Mouse (Mus musculus) midbrain, embryonic 14.5 days (tissue): Measurements from ENCODE around the gene Pip5k1a. TPM values are rescaled to one million over a fixed set of nuclear protein-coding genes. Genes with fewer than 3 reads are reported as not detected.

Experiments used
- ATAC-seq: fragments of 200-750 bp; cut with Nextera tagmentation; 2 replicates; pipeline ENCODE4 v1.8.0; 2017; ENCODE audit warnings: moderate number of reproducible peaks, moderate library complexity; ENCODE audit not compliant: low FRiP score, low TSS enrichment
- DNase-seq: peaks from one replicate; pipeline ENCODE4 v3.0.0-alpha.2; 2015
- H3K27ac ChIP-seq: fragments of 300-500 bp; sonication (generic); replicated peaks from 2 replicates; pipeline ENCODE4 v1.5.1; 2014; ENCODE audit warnings: mild to moderate bottlenecking, low read depth, low read length, moderate library complexity
- H3K27me3 ChIP-seq: fragments of 300-500 bp; sonication (generic); 2 replicates; pipeline ENCODE4 v1.6.1; 2014; ENCODE audit warnings: low read length, control low read depth, mixed read lengths; ENCODE audit not compliant: control insufficient read depth, insufficient read depth
- H3K36me3 ChIP-seq: fragments of 300-500 bp; sonication (generic); 2 replicates; pipeline ENCODE4 v1.6.1; 2014; ENCODE audit warnings: low read length, control low read depth; ENCODE audit not compliant: control insufficient read depth, insufficient read depth
- H3K4me1 ChIP-seq: fragments of 300-500 bp; sonication (generic); 2 replicates; pipeline ENCODE4 v1.6.1; 2014; ENCODE audit warnings: mild to moderate bottlenecking, antibody characterized with exemption, low read length, control low read depth; ENCODE audit not compliant: control insufficient read depth, insufficient read depth
- H3K4me2 ChIP-seq: fragments of 300-500 bp; sonication (generic); 2 replicates; pipeline ENCODE4 v1.6.1; 2014; ENCODE audit warnings: mild to moderate bottlenecking, low read length, moderate library complexity
- H3K4me3 ChIP-seq: fragments of 300-500 bp; sonication (generic); replicated peaks from 2 replicates; pipeline ENCODE4 v1.5.1; 2014; ENCODE audit warnings: low read depth, low read length
- H3K9ac ChIP-seq: fragments of 300-500 bp; sonication (generic); replicated peaks from 2 replicates; pipeline ENCODE4 v1.6.1; 2014; ENCODE audit warnings: mild to moderate bottlenecking, low read length, moderate library complexity
- H3K9me3 ChIP-seq: fragments of 300-500 bp; sonication (generic); 2 replicates; pipeline ENCODE4 v1.6.1; 2016; ENCODE audit warnings: low read length, control low read depth, mixed read lengths; ENCODE audit not compliant: control insufficient read depth
- WGBS: fragments of 180-500 bp; shearing (Covaris S2); extraction: QIAGEN DNeasy Blood & Tissue Kit; methylation state at CpG from one replicate; pipeline ENCODE4 v1.1.7; 2014; 5-methylcytosine and 5-hydroxymethylcytosine counted together
- polyA plus RNA-seq: library from polyadenylated mRNA; unstranded; fragments of >200 nt; fragmentation: Nextera tagmentation; extraction: Ambion mirVana; gene quantifications from 2 replicates; pipeline ENCODE4 v1.2.1, GENCODE M21; 2014

Gene Pip5k1a
- polyA plus RNA-seq = 15.0 and 15.4 TPM in 2 replicates

DNA sequence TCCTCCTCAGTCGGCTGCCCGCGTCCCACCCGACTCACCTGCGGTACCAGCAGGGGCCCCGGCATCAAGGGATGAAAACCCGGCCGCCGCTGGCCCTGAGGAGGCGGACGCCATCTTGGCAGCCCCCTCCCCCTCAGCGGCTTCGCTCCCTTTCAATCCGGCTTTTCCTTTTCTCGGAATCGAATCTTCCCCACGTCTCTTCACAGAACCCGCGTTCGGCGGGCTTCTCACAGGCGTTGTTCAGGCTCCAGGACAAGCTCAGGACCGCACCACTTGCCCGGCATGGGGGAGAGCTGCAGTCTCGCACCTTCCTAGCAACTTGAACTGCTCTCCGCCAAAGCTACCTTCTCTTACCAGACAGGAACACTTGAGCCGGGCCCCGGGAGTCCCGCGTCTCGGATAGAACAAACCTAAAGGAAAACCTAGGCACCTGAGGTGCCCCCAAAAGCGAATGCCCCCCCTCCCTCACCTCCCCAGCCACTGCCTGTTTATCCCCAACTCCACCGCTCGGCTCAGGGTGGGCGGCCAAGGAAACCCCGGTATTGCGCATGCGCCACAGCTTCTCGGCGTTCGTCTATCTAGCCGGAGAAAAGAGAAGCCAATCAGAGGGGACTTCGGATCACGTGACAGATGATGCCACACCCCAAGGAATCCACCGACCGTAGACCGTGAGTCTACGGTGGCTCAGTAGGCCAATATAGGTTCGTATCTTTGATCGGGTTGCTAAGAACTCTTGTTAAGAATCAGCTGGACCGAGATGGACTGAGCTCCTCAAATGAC, at the start of gene Pip5k1a:
TSS of gene Pip5k1a (minus strand) at position 593 of the 780 bp plus-strand sequence.
- Histone ChIP-seq H3K9me3 (no peaks in the 10 kb centered on the region), H3K4me3 (peak within 1 kb of the TSS; percentile 73), H3K36me3 (peaks cover 5% of the 10 kb centered on the region; the same call in 1 of the 2 replicates), H3K9ac (peak within 1 kb of the TSS; percentile 92), H3K27ac (peak within 1 kb of the TSS; percentile 78), H3K27me3 (no peaks in the 10 kb centered on the region), H3K4me1 (peaks cover 11% of the 10 kb centered on the region), H3K4me2 (peak within 1 kb of the TSS; percentile 80)
- WGBS = under 1% methylated on average over 51 of the region's 51 CpGs
- ATAC-seq (peak; percentile 92), DNase-seq (peak; percentile 99)

DNA sequence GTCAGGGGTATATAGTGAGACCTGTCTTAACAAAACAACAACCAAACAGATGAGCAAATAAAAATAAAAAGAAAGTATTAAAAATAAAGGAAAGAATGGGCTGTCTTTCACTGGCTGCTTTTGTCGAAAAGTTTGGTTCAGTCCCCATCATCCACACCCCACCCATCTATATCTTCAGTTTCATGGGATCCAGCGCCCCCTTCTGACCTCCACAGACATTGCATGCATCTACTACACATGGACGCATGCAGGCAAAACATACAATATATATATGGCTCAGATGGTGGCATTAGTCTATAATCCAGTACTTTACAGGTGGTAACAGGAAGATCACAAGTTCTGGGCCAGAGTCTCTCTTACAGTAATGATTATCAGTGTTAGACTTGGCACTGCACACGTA, 47.1 kb upstream of the Pip5k1a start:
- Histone ChIP-seq H3K9me3 (no peaks in the 10 kb centered on the region), H3K36me3 (no peaks in the 10 kb centered on the region), H3K4me1 (no peaks in the 10 kb centered on the region), H3K4me3 (no peak overlapping the region), H3K27me3 (no peaks in the 10 kb centered on the region), H3K4me2 (no peak overlapping the region), H3K27ac (no peak overlapping the region), H3K9ac (no peak overlapping the region)
- DNase-seq (peak; percentile 22), ATAC-seq (no peak)
- WGBS = 53% methylated on average over 4 of the region's 4 CpGs

DNA sequence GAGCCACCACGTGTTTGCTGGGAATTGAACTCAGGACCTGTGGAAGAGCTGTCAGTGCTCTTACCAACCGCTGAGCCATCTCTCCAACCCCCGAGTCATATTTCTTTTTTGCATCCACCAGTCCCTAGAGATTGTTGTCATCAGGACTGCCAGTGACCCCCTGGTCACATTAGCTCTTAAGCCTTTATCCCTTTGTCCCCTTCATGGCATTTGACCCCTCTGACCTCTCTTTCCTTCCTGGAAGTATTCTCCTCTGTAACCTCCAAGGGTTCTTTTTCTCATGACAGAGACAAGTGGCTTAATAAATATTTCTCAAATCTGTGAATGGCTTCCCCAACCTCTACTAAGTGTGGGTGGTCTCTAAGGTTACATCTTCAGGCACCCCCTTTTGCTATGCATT, 41.2 kb upstream of the Pip5k1a start:
- Histone ChIP-seq H3K4me2 (no peak overlapping the region), H3K27ac (no peak overlapping the region), H3K9ac (no peak overlapping the region), H3K27me3 (no peaks in the 10 kb centered on the region), H3K4me3 (no peak overlapping the region), H3K4me1 (no peaks in the 10 kb centered on the region), H3K36me3 (no peaks in the 10 kb centered on the region), H3K9me3 (no peaks in the 10 kb centered on the region)
- WGBS = 54% methylated on average over 3 of the region's 3 CpGs
- ATAC-seq (no peak), DNase-seq (no peak)

DNA sequence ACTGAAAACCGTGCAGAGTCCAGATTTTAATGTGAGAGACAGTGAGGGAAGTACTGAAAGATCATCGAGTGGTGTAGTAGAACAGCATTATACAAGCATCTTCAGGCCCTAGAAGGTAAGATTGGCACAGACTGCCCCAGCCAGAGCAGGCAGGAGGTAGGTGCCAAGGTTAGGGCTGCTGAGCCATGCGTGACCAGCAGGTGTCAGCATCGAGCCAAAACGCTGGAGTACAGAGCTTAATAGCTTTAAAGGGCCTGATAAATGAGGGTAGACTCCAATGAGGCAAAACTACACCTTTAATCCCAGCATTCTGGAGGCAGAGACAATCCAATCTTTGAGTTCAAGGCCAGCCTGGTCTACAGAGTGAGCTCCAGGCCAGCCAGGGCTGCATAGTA, 35.9 kb upstream of the Pip5k1a start:
- DNase-seq (peak; percentile 90), ATAC-seq (peak; percentile 76)
- no peak overlapping the region for H3K4me3 ChIP-seq
- H3K36me3 ChIP-seq = peaks cover 24% of the 10 kb centered on the region
- no peaks in the 10 kb centered on the region for H3K27me3 ChIP-seq
- no peak overlapping the region for H3K4me2 ChIP-seq
- H3K27ac ChIP-seq = no peak overlapping the region
- H3K9me3 ChIP-seq = no peaks in the 10 kb centered on the region
- H3K9ac ChIP-seq = no peak overlapping the region
- H3K4me1 ChIP-seq = no peaks in the 10 kb centered on the region
- 12% methylated on average over 5 of the region's 5 CpGs for whole genome bisulfite sequencing

DNA sequence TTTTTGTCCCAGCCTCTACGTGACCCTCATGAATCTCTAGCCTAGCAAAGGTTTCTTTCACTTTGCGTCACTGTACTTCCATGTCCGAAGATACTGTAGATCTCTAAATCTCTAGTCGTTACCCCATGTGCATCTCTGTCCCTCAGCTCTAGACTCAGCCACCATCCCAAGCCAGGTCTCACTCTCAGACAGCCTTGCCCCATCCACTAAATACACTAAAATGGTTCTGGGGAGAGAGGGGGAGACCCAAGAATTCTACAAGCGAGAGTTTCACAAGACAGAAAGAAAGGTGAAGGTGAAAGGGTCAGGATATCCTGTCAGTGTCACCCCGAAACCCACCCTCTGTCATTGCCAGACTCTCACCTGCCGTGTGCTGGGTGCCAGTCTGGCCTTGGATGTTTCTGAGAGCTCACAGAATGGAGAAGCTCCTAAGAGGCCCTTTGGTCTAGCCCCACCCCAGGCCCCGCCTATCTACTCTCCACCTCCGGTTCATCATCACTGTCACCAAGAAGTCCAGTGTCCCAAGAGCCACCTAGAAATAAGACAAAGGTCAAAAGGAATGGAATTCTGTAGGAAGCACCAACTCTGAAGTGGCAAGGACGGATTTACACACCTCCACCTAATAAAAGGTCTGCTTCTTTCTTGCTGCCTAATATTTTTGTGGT, 35.4 kb upstream of the Pip5k1a start, which contains the start of gene Tnfaip8l2:
TSS of gene Tnfaip8l2 (minus strand) at position 409 of the 665 bp plus-strand sequence.
- H3K4me1 ChIP-seq = no peaks in the 10 kb centered on the region
- 85% methylated on average over 10 of the region's 10 CpGs for WGBS

DNA sequence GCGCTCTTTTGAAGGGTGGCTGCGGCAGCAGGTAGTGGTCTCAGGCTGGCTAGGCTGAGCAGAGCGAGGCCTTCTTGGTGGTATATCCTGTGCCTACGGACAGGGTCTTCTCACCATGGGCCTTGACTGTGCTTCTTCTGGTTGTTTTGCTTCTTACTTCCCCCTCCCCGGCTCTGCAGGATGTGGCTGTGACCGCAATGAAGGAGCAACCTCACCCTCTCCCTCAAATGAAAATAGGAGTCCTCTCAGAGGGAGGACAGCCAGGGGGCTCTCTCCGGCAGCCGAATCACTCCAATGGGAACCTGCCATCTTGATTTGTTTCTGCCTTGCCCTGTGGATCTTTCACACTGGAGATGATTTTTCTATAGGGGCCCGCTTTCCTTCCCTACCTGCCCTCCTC, 34.7 kb upstream of the Pip5k1a start:
- no peak for DNase-seq
- no peak overlapping the region for H3K4me3 ChIP-seq
- no peak overlapping the region for H3K4me2 ChIP-seq
- no peak for ATAC-seq
- no peak overlapping the region for H3K27ac ChIP-seq
- peaks cover 24% of the 10 kb centered on the region for H3K36me3 ChIP-seq
- H3K9me3 ChIP-seq = no peaks in the 10 kb centered on the region
- H3K4me1 ChIP-seq = no peaks in the 10 kb centered on the region
- WGBS = 97% methylated on average over 9 of the region's 9 CpGs
- no peaks in the 10 kb centered on the region for H3K27me3 ChIP-seq
- H3K9ac ChIP-seq = no peak overlapping the region

More for the DNA sequence above, 35.4 kb upstream of the Pip5k1a start, which contains the start of gene Tnfaip8l2:
- Histone ChIP-seq H3K27me3 (no peaks in the 10 kb centered on the region), H3K9me3 (no peaks in the 10 kb centered on the region), H3K27ac (no peak within 1 kb of the TSS), H3K4me3 (no peak within 1 kb of the TSS), H3K36me3 (peaks cover 24% of the 10 kb centered on the region), H3K9ac (no peak within 1 kb of the TSS), H3K4me2 (no peak within 1 kb of the TSS)
- no peak for ATAC-seq
- DNase-seq = no peak

DNA sequence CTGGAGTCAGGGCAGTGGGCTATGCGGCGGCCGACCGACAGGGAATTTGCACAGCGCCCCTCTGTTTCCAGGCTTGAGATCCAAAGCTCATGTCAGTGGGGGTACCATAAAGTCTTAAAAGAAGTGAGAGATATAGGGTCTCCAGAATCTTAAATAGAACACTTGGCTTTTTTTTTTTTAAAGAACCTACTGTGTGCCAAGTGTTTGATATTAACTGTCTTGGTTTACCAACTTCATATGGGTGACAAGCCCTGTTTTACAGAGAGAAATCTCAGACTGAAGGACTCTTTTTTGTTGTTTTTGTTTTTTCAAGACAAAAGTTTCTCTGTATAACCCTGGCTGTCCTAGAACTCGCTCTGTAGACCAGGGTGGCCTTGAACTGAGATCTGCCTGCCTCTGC, 34.1 kb upstream of the Pip5k1a start:
- H3K27ac ChIP-seq = no peak overlapping the region
- no peak for ATAC-seq

DNA sequence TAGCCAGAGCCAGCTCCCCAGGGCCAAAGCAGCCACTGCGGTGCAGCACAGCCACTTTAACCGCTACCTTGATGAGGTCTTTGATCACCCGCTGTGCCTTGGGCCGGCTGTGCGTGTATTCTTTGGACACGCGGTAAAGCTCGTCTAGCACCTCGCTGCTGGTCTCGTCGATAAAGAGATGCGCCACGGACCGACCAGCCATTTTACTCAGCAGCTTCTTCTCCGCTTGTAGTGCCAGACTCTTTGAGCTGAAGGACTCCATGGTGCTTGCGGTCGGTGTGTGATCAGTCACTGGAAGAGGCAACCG, 33.5 kb upstream of the Pip5k1a start:
- H3K4me1 ChIP-seq = peaks cover 6% of the 10 kb centered on the region; the same call in 1 of the 2 replicates
- no peak overlapping the region for H3K4me2 ChIP-seq
- DNase-seq = no peak
- no peak overlapping the region for H3K9ac ChIP-seq
- WGBS = 60% methylated on average over 18 of the region's 18 CpGs
- ATAC-seq = no peak
- H3K27ac ChIP-seq = no peak overlapping the region
- H3K36me3 ChIP-seq = peaks cover 24% of the 10 kb centered on the region
- H3K9me3 ChIP-seq = no peaks in the 10 kb centered on the region
- H3K27me3 ChIP-seq = no peaks in the 10 kb centered on the region
- H3K4me3 ChIP-seq = no peak overlapping the region

More for the DNA sequence above, 34.1 kb upstream of the Pip5k1a start:
- H3K9me3 ChIP-seq = no peaks in the 10 kb centered on the region
- no peak overlapping the region for H3K4me3 ChIP-seq
- H3K27me3 ChIP-seq = no peaks in the 10 kb centered on the region
- 0 out of 2 replicates have a peak, but pooled peaks cover 3% of the 10 kb centered on the region for H3K4me1 ChIP-seq
- H3K9ac ChIP-seq = no peak overlapping the region
- 88% methylated on average over 6 of the region's 6 CpGs for WGBS
- H3K4me2 ChIP-seq = no peak overlapping the region
- H3K36me3 ChIP-seq = peaks cover 24% of the 10 kb centered on the region
- no peak for DNase-seq
